Mouse (Mus musculus) embryonic facial prominence, embryonic 10.5 days (tissue): ENCODE results near the gene Mroh2a. TPM values are rescaled to one million over a fixed set of nuclear protein-coding genes. Genes with fewer than 3 reads are reported as not detected.

ENCODE experiments used
- DNase-seq: peaks from one replicate; pipeline ENCODE4 v3.0.0-alpha.2; 2017; ENCODE audit warnings: low spot score
- H3K27ac ChIP-seq: fragments of 300-500 bp; sonication (generic); replicated peaks from 2 replicates; pipeline ENCODE4 v1.5.1; 2016; ENCODE audit warnings: mild to moderate bottlenecking
- H3K27me3 ChIP-seq: fragments of 300-500 bp; sonication (generic); replicated peaks from 2 replicates; pipeline ENCODE4 v1.6.1; 2016; ENCODE audit warnings: low read depth, mild to moderate bottlenecking; ENCODE audit not compliant: poor library complexity, severe bottlenecking
- H3K36me3 ChIP-seq: fragments of 300-500 bp; sonication (generic); replicated peaks from 2 replicates; pipeline ENCODE4 v1.6.1; 2016; ENCODE audit warnings: mild to moderate bottlenecking, moderate library complexity
- H3K4me1 ChIP-seq: fragments of 300-500 bp; sonication (generic); 2 replicates; pipeline ENCODE4 v1.6.1; 2016
- H3K4me3 ChIP-seq: fragments of 300-500 bp; sonication (generic); 2 replicates; pipeline ENCODE4 v1.5.1; 2016; ENCODE audit warnings: mild to moderate bottlenecking, moderate library complexity
- H3K9me3 ChIP-seq: fragments of 300-500 bp; sonication (generic); 2 replicates; pipeline ENCODE4 v1.6.1; 2016; ENCODE audit warnings: mild to moderate bottlenecking
- WGBS: fragments of 180-500 bp; shearing (Covaris S2); methylation state at CpG from one replicate; pipeline ENCODE4 v1.1.7; 2016; 5-methylcytosine and 5-hydroxymethylcytosine counted together
- polyA plus RNA-seq: library from polyadenylated mRNA; unstranded; fragments of >200 nt; fragmentation: Nextera tagmentation; extraction: Ambion mirVana; gene quantifications from 2 replicates; pipeline ENCODE4 v1.2.1, GENCODE M21; 2016

Mroh2a gene
- polyA plus RNA-seq, 1 experiment from 2014 or later: 1.1 TPM

DNA sequence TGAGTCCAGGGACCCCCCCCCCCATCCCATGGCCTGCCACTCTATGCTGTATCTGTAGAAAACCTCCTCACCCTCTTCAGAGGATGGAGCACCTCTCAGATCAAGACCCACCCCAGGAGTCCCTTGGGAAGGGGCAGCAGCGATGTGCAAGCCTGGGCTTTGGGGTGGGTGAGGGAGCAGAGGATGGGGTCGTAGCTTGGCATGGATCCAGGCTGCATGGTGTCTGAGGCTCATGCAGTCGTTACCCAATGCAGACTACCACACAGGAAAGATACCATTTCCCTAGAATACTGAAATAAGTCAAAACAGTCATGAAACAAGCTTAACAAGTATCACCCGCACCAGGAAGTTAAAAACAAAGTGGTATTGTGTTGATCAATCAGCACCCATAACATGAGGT is 21.9 kb downstream of the Mroh2a start:
- Histone ChIP-seq H3K27ac (no peak overlapping the region), H3K4me1 (no peaks in the 10 kb centered on the region), H3K4me3 (no peak overlapping the region), H3K36me3 (no peaks in the 10 kb centered on the region), H3K9me3 (peaks cover 96% of the 10 kb centered on the region), H3K27me3 (no peaks in the 10 kb centered on the region)
- WGBS: 71% methylated on average over 4 of the region's 4 CpGs
- DNase-seq: no peak

- Histone ChIP-seq H3K27ac (no peak overlapping the region), H3K27me3 (no peaks in the 10 kb centered on the region), H3K36me3 (no peaks in the 10 kb centered on the region), H3K4me1 (no peaks in the 10 kb centered on the region), H3K9me3 (peaks cover 96% of the 10 kb centered on the region), H3K4me3 (no peak overlapping the region)
- WGBS: 79% methylated on average over 7 of the region's 7 CpGs
- no peak for DNase-seq
Measured at GRCm38 (mm10) chr1:88249596-88249995, 22.8 kb downstream of the Mroh2a start.

- Histone ChIP-seq H3K9me3 (peaks cover 96% of the 10 kb centered on the region), H3K27me3 (no peaks in the 10 kb centered on the region), H3K4me3 (no peak overlapping the region), H3K36me3 (no peaks in the 10 kb centered on the region), H3K4me1 (no peaks in the 10 kb centered on the region), H3K27ac (no peak overlapping the region)
- DNase-seq: no peak
- WGBS: 83% methylated on average over 5 of the region's 5 CpGs
Measured at GRCm38 (mm10) chr1:88250023-88250422, 23.2 kb downstream of the Mroh2a start.

- Histone ChIP-seq H3K4me3 (no peak overlapping the region), H3K27me3 (no peaks in the 10 kb centered on the region), H3K9me3 (peaks cover 98% of the 10 kb centered on the region), H3K36me3 (no peaks in the 10 kb centered on the region), H3K27ac (no peak overlapping the region), H3K4me1 (no peaks in the 10 kb centered on the region)
- no peak for DNase-seq
- 73% methylated on average over 8 of the region's 8 CpGs for WGBS
Measured at GRCm38 (mm10) chr1:88253106-88253505, 26.3 kb downstream of the Mroh2a start.

DNA sequence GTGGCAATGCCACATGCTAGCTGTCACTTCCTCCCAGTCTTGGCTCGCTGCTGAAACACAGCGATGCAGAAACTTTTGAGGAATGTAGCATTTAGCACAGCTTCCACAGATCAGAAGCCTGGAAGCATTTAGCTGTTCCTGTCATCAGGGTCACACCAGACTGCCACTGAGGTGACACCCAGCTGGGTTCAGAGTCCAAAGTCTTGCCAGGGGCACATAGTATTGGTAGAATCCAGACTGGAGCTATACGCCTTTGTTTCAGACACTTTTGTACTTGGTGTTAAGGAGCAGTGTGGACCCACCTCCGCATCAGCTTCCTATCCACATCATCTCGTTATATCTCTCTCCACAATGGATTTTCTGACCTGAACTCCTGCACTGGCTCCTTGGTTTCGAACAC is 26.8 kb downstream of the Mroh2a start:
- H3K4me3 ChIP-seq: no peak overlapping the region
- H3K4me1 ChIP-seq: no peaks in the 10 kb centered on the region
- no peaks in the 10 kb centered on the region for H3K27me3 ChIP-seq
- peaks cover 98% of the 10 kb centered on the region for H3K9me3 ChIP-seq
- no peak overlapping the region for H3K27ac ChIP-seq
- DNase-seq: no peak
- H3K36me3 ChIP-seq: no peaks in the 10 kb centered on the region
- 69% methylated on average over 6 of the region's 6 CpGs for WGBS

DNA sequence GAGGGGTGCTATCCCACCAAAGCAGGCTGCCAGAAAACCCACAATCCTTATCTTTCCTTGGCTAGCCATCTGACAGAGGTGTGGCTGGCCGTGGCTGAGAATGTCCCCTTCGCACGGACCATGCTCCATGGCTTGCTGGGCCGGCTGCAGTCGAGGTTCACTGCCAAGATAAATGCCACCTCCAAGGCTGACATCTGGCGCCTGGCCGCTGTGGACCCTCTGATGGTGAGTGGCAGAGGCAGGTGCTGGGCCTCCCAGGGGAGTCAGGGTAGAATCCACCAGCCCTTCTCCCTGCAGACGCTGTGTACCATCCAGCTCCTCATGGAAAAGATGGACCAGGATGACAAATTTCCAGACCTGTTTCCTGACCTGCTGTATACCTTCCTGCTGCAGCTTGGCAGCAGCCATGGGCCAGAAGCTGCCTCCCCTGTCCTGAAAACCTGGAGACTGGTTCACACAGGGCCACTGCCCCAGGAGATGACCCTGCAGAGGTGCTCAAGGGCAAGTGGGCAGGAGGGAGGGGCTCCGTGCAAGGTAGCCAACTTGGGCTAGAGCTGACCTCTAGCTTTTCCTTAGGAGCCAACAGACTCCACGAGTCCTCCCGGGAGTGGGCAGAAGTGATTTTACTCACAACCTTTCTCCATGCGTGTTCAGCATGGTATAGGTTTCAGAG is 28.1 kb downstream of the Mroh2a start:
- 87% methylated on average over 12 of the region's 12 CpGs for whole genome bisulfite sequencing

DNA sequence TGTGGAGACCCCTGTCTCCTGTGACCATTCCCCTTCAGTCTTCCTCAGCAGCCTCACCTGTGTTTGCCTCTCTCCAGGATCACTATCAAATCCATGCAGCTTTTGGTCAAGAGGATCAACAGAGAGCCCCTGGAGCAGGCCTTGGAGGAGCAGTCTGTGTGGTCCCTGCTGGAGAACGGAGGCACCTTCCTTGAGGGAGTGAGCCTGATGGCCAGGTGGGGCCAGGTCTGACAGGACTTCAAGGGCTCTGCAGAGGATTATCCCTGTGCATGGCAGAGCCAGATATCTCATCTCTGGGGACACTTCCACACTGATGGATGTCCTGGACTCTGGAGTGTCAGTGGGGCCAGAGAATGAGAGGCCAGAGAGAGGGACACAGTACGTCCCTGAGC is 28.7 kb downstream of the Mroh2a start:
- no peak for DNase-seq
- peaks cover 14% of the 10 kb centered on the region for H3K36me3 ChIP-seq
- WGBS: 57% methylated on average over 2 of the region's 2 CpGs
- H3K4me1 ChIP-seq: no peaks in the 10 kb centered on the region
- no peak overlapping the region for H3K27ac ChIP-seq
- H3K27me3 ChIP-seq: no peaks in the 10 kb centered on the region
- H3K4me3 ChIP-seq: no peak overlapping the region
- peaks cover 95% of the 10 kb centered on the region for H3K9me3 ChIP-seq

More for the DNA sequence above, 28.1 kb downstream of the Mroh2a start:
- H3K27me3 ChIP-seq: no peaks in the 10 kb centered on the region
- no peak for DNase-seq
- H3K4me1 ChIP-seq: no peaks in the 10 kb centered on the region
- H3K27ac ChIP-seq: no peak overlapping the region
- no peak overlapping the region for H3K4me3 ChIP-seq
- peaks cover 9% of the 10 kb centered on the region for H3K36me3 ChIP-seq
- H3K9me3 ChIP-seq: peaks cover 95% of the 10 kb centered on the region

DNA sequence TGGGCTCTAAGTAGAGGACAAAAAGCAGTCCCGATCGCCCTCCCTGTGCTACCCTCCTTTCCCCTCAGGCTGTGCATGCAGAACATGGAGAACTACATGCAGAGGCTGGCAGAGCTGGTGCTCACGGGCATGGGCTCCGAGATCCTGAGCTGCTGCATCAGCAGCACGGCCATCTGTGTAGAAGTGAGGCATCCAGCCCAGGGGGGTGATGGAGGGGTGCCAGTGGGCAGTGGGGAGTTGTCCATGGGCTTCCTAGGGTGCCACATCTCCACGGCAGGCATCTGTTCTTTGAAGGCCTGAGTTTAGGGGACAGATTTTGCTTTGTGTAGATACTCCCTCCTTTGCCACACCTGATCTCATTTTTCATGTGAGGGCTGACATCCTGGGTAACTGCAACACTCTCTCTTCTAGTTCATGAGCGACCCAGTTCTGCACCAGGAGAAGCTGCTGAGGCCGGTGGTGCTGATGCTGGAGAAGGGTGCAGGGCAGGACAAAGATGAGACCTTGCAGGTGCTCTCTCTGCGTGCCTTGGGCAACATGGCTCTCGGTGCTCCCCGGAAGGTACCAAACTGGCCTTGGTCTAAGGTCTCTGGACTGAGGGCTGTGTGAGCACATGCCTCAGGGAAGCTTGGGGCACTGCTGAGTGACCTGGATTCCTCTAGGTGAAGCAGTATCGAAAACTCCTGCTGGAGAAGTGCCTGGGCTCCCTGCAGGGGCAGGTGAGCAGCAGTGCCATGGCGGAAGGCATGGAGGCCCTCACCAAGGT is 29.4 kb downstream of the Mroh2a start:
- Histone ChIP-seq H3K27me3 (no peaks in the 10 kb centered on the region), H3K9me3 (peaks cover 95% of the 10 kb centered on the region), H3K4me1 (no peaks in the 10 kb centered on the region), H3K4me3 (no peak overlapping the region), H3K27ac (no peak overlapping the region), H3K36me3 (peaks cover 21% of the 10 kb centered on the region)
- 79% methylated on average over 13 of the region's 13 CpGs for WGBS
- no peak for DNase-seq

DNA sequence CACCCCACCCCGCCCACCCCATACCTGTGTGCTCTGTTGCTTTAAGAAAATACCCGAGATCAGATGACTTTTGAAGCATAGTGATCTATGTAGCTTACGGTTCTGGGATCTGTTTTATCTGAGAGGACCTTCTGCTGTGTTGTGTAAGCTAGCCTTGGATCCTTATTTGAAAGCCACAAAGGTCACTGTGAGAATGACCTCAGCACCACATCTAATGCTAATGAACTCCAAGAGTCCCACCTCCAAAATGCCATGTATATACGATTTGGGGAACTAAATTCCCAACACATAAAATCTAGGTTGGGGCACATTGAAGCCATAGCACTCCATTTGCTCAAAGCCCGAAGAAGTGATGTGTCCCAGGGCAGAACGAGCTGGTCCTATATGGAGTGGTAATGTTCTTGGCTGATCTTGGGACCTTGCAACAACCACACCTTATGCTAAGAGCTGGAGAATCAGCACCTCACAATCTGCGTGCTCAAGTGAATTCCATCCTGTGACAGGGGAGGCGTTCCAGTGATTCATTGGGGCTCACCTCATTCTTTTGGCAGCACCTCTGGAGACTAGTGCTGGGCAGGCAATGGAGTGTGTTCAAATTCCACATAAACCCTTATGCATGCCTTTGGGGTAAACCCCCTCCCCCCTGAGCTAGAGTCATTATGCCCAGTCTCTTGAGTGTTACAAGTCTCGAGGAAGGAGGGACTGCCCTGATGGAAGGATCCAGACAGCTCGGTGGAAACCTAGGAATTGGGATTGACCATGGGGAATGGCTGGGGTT is 30.3 kb downstream of the Mroh2a start:
- no peaks in the 10 kb centered on the region for H3K4me1 ChIP-seq
- peaks cover 30% of the 10 kb centered on the region for H3K36me3 ChIP-seq
- DNase-seq: no peak
- WGBS: 79% methylated on average over 10 of the region's 10 CpGs
- no peak overlapping the region for H3K4me3 ChIP-seq
- H3K27ac ChIP-seq: no peak overlapping the region
- no peaks in the 10 kb centered on the region for H3K27me3 ChIP-seq
- H3K9me3 ChIP-seq: peaks cover 97% of the 10 kb centered on the region

- no peaks in the 10 kb centered on the region for H3K27me3 ChIP-seq
- 81% methylated on average over 6 of the region's 6 CpGs for WGBS
- DNase-seq: no peak
- H3K9me3 ChIP-seq: peaks cover 95% of the 10 kb centered on the region
- H3K27ac ChIP-seq: no peak overlapping the region
- no peak overlapping the region for H3K4me3 ChIP-seq
- no peaks in the 10 kb centered on the region for H3K4me1 ChIP-seq
- peaks cover 36% of the 10 kb centered on the region for H3K36me3 ChIP-seq
Measured at GRCm38 (mm10) chr1:88257681-88258080, 30.9 kb downstream of the Mroh2a start.

DNA sequence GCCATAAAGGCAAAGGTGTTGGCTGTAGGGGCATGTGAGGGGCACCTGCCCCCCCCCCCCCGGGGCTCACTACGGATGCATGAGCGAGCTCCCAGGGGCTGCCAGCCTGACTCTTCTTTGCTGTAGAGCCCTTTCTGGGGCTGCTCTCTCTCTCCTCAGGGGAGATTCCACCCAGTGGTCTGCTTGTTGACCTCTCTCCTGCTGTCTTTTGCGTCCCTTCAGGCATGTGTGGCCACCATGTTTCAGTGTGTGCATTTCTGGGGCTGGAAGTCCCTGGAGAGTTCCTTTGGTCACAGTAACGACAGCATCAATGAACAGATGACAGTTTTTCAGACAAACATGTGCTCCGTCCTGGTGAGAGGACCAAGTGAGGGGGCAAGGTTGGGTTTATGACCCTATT is 31.6 kb downstream of the Mroh2a start:
- Histone ChIP-seq H3K27ac (no peak overlapping the region), H3K9me3 (peaks cover 95% of the 10 kb centered on the region), H3K4me3 (no peak overlapping the region), H3K36me3 (peaks cover 43% of the 10 kb centered on the region), H3K27me3 (no peaks in the 10 kb centered on the region), H3K4me1 (no peaks in the 10 kb centered on the region)
- 72% methylated on average over 6 of the region's 6 CpGs for WGBS
- no peak for DNase-seq

DNA sequence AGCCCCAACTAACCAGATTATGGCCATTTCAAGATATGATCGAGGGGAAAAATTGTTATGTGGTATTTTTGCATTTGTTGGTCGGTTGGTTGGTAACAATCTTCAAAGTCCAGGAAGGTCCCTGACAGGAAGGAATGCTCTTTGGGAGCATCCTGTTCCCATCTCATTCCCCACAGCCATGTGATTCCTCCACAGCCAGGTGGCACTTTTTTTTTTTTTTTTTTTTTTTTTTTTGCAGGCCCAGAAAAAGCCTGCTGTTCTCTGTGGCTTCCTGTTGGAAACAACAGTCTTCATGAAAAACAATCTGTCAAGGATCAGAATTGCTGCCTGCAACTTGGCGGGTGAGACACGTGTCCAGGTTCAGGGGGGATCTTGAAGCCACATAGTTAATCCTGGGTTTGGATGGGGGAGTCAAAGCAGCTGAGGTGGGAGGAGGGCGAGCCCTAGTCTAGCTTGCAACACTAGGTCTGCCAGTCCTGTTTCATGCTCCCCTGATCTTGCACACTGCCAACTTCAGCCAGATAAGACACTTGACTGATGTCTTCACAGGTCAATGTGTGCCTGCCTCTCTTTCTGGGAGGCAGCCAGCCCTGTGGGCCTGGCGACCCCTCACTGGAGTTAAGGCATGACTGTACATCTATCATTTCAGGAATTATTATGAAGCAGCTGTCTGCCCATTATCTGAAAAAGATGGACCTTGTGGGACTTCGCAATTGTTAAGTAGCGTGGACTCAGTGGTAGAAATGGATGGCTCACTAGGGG is 32.3 kb downstream of the Mroh2a start:
- no peaks in the 10 kb centered on the region for H3K4me1 ChIP-seq
- no peak for DNase-seq
- no peaks in the 10 kb centered on the region for H3K27me3 ChIP-seq
- H3K9me3 ChIP-seq: peaks cover 95% of the 10 kb centered on the region
- no peak overlapping the region for H3K27ac ChIP-seq
- WGBS: 81% methylated on average over 8 of the region's 8 CpGs
- H3K4me3 ChIP-seq: no peak overlapping the region
- peaks cover 50% of the 10 kb centered on the region for H3K36me3 ChIP-seq
